Mouse (Mus musculus): ENCODE data around the gene Cxcr2.

- TF ChIP-seq CTCF (IDR thresholded peaks at IDR 0.05; ENCODE audit: borderline replicate concordance, extremely low read depth, insufficient read depth, insufficient read length) (no peak), POLR2A (IDR thresholded peaks at IDR 0.05; ENCODE audit: borderline replicate concordance, extremely low read depth, insufficient read depth, insufficient read length, poor library complexity, severe bottlenecking) (no peak)
Measured at GRCm38 (mm10) chr1:74107931-74108618, 45.7 kb upstream of the Cxcr2 start.

All from brain, embryonic 14.5 days (tissue).